ENCODE assay signal across 12 mouse cellular contexts in the genomic region with DNA sequence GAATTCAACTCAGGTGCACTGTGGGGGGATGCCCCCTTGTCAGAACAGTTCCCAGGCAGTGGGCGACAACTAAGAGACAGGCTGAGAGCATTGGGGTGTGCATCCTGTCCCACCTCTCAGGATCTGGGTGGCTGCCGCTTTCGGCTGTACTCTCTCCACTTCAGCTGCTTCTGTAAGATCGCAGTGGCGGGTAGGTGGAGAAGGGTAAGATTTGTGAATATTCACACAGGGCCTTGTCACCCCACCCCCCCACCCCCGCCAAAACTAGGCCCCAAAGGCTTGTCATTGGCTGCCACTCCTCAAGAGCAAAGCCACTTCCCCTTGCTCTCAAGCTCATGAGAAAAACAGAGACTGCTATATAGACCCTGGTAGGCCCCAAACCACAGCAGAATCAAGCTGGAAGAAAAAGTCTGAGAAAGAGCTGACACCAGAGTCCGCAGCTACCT. TPM values are rescaled to one million over a fixed set of nuclear protein-coding genes. Genes with fewer than 3 reads are reported as not detected.
DNase-seq lines count a peak whose midpoint lies in the region; ATAC-seq and TF ChIP-seq lines count a peak whose summit lies in the region.
"Had no signal": no experiment of that assay in that cellular context is flagged by ENCODE, and none has a peak within 500 bp of the region (broad histone marks: within the 10 kb centered on the region; RNA-seq: fewer than 3 reads in every experiment).

No protein-coding gene starts in this region.

- TF ChIP-seq POLR2A in liver, adult 2 months (IDR thresholded peaks at IDR 0.05; ENCODE audit: extremely low read depth, insufficient read depth, low read length) = no peak

- no peak for DNase-seq in liver, adult 2 months (ENCODE audit: extremely low read depth, low read depth, low spot score)
- DNase-seq in liver = no peak
- peak; percentile 73 for DNase-seq in naive thymus-derived CD4-positive, alpha-beta T cell, adult 2 months (ENCODE audit: low read depth)
- DNase-seq in thymus, postnatal 25 days = peak; percentile 71
- DNase-seq in gastrocnemius, adult 8-10 months (ENCODE audit: low spot score in 2 of 2) = no peak
- no peak for DNase-seq in right cerebral cortex, adult 18-20 months
- DNase-seq in adrenal gland, postnatal 36 days = no peak
- DNase-seq: cerebellum, adult 11 months; heart, postnatal 36 days had no signal

- no peaks in the 10 kb centered on the region for H3K4me1 ChIP-seq in liver, adult 2 months (ENCODE audit: control insufficient read depth, insufficient read depth, low read length)
- H3K4me1 ChIP-seq: embryonic facial prominence, embryonic 12.5 days had no signal

- peak overlapping the region; percentile 43; the same call in 1 of the 2 replicates for H3K9ac ChIP-seq in liver, adult 2 months (ENCODE audit: low read depth, low read length)
- H3K9ac ChIP-seq: embryonic facial prominence, embryonic 12.5 days had no signal

- no peak for TF ChIP-seq CTCF in liver, adult 2 months (IDR thresholded peaks at IDR 0.05; ENCODE audit: low read depth, low read length)

- no peaks in the 10 kb centered on the region for H3K79me2 ChIP-seq in liver, adult 2 months (ENCODE audit: control insufficient read depth, insufficient read depth, low read length)

- no peaks in the 10 kb centered on the region for H3K36me3 ChIP-seq in liver, adult 2 months (ENCODE audit: control insufficient read depth, insufficient read depth, low read length)
- H3K36me3 ChIP-seq: embryonic facial prominence, embryonic 12.5 days had no signal

- H3K27me3 ChIP-seq in liver, adult 2 months (ENCODE audit: control insufficient read depth, insufficient read depth, low read length) = no peaks in the 10 kb centered on the region
- H3K27me3 ChIP-seq: embryonic facial prominence, embryonic 12.5 days had no signal

- no peak overlapping the region for H3K4me3 ChIP-seq in liver, adult 2 months (ENCODE audit: insufficient read depth, low read depth, low read length)
- H3K4me3 ChIP-seq: embryonic facial prominence, embryonic 12.5 days; left cerebral cortex, adult 2 months had no signal

- no peak overlapping the region for H3K27ac ChIP-seq in liver, adult 2 months (replicated peaks; ENCODE audit: insufficient read depth, low read depth, low read length)
- H3K27ac ChIP-seq: embryonic facial prominence, embryonic 12.5 days; left cerebral cortex, adult 2 months had no signal

- 75% methylated on average over 7 of the region's 7 CpGs for WGBS in liver, adult 2 months

- ATAC-seq in hematopoietic stem cell, adult 5-6 weeks (replicated peaks in 1 of 2; ENCODE audit: insufficient read depth in 1 of 2, low FRiP score in 2 of 2, low TSS enrichment in 1 of 2, low read depth in 1 of 2, poor library complexity in 2 of 2, severe bottlenecking in 2 of 2) = 0 out of 4 replicates have a peak, but pooled peaks have one; percentile 39 to 43

RNA-seq across cellular contexts. Expression of gene Sash3, which starts 1.5 kb away (rescaled TPM):
- total RNA-seq in liver, adult 2 months (2014; rRNA removed) = 0.83 and 1.5 TPM in 2 replicates
- polyA plus RNA-seq in liver, adult 2 months (2012; rRNA removed) = 0.72 and 1.4 TPM in 2 replicates
- total RNA-seq in hematopoietic stem cell, adult 5-6 weeks (2017) = 126 and 139 TPM in 2 replicates
- under 1 TPM in 3 of 4 experiments, not detected in 1; 0.10 to 0.46 (median 0.18) TPM for total RNA-seq in gastrocnemius, adult 8-10 months (2022)
- 1 to 10 TPM; 1.4 to 1.9 TPM for total RNA-seq in adrenal gland, postnatal 36 days (2021)

RNA-seq across cellular contexts. Expression of gene Xpnpep2, which starts 39.2 kb away (rescaled TPM):
- total RNA-seq in liver, adult 2 months (2014; rRNA removed) = not detected in 2 replicates
- not detected in 2 replicates for polyA plus RNA-seq in liver, adult 2 months (2012; rRNA removed)
- total RNA-seq in hematopoietic stem cell, adult 5-6 weeks (2017) = 0.25 TPM in 1 of 2 replicates, not detected in the other
- total RNA-seq in gastrocnemius, adult 8-10 months (2022) = under 1 TPM; 0.34 to 0.40 (median 0.37) TPM
- 1 to 10 TPM; 1.3 to 1.8 TPM for total RNA-seq in adrenal gland, postnatal 36 days (2021)

Comparison
In these comparisons a context has a peak if more than half of its experiments do, and no peak if none do; other contexts are left out.
1. DNase-seq: peak in naive thymus-derived CD4-positive, alpha-beta T cell, adult 2 months (single experiment) and thymus, postnatal 25 days (single experiment); none in liver, adult 2 months (single experiment), liver (single experiment), gastrocnemius, adult 8-10 months (0 of 2), right cerebral cortex, adult 18-20 months (single experiment) and adrenal gland, postnatal 36 days (0 of 2).
2. RNA of gene Sash3, which starts 1.5 kb away (total RNA-seq): 126 to 139 TPM in hematopoietic stem cell, adult 5-6 weeks; 1.4 to 1.9 TPM in adrenal gland, postnatal 36 days, 0.83 to 1.5 TPM in liver, adult 2 months and 0.10 to 0.46 TPM in gastrocnemius, adult 8-10 months; every median in the first group is over 10 times any median in the second.